ENCODE assay signal across 8 mouse cellular contexts in the genomic region with DNA sequence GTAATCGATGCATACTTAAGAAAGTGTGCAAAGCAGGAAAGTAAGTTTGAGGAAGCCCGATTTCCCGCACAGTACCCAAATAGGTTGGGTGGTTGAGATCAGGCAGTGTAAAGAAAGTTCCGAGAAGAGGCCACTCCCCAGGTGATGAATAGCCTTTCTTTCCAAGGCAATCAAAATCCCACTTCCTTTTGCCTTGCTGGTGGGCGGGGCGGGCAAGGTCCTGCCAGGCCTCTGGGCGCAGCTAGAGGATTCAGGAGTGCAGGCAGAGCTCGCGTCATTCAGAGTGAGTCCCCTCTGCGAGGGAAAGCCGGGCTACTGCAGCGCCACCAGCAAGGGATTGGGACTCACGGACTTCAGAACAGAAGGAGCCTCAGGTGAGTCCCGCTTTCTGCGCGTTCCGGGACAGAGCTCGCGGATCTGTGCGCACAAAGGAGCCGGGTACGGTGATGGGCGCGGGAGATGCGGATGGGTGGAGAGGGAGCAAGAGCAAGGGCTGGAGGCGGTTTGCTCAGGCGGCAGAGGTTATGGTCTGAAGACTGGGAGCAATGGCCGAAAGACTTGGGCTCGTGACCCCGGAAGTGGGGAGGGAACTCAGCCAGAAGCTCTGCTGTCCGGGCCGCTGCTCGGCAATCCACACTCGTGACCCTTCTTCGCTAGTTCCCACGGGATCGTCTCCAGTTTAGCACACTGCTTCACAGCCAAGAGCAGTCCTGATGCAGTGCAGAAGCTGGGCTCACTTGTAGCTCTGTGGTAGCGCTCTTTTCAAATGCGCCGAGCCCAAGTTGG. TPM values are rescaled to one million over a fixed set of nuclear protein-coding genes. Genes with fewer than 3 reads are reported as not detected.
DNase-seq lines count a peak whose midpoint lies in the region; ATAC-seq and TF ChIP-seq lines count a peak whose summit lies in the region.

No protein-coding gene starts in this region.

- ATAC-seq in frontal cortex, adult (ENCODE audit: low TSS enrichment), result peak; percentile 94
- ATAC-seq in lung, postnatal 0 days, result peak; percentile 94

- WGBS in hindbrain, embryonic 10.5 days, result under 1% methylated on average over 40 of the region's 40 CpGs
- WGBS in lung, postnatal 0 days, result under 1% methylated on average over 40 of the region's 40 CpGs

- H3K9me3 ChIP-seq in hindbrain, embryonic 10.5 days, result no peaks in the 10 kb centered on the region
- no peaks in the 10 kb centered on the region for H3K9me3 ChIP-seq in lung, postnatal 0 days (ENCODE audit: low read length)

- H3K27me3 ChIP-seq in hindbrain, embryonic 10.5 days (ENCODE audit: insufficient read depth, poor library complexity, severe bottlenecking), result no peaks in the 10 kb centered on the region
- H3K27me3 ChIP-seq in lung, postnatal 0 days (replicated peaks; ENCODE audit: insufficient read depth, low read length), result no peaks in the 10 kb centered on the region

- TF ChIP-seq CTCF in lung, postnatal 0 days (IDR thresholded peaks at IDR 0.05), result peak; percentile 43

- peak overlapping the region; percentile 71 for H3K4me2 ChIP-seq in lung, postnatal 0 days (replicated peaks; ENCODE audit: low read depth, low read length)

- peak; percentile 56 for TF ChIP-seq EP300 in lung, postnatal 0 days (IDR thresholded peaks at IDR 0.05)

- peak overlapping the region; percentile 63 for H3K9ac ChIP-seq in lung, postnatal 0 days (replicated peaks; ENCODE audit: low read depth)

- peak overlapping the region; percentile 70 for H3K4me3 ChIP-seq in hindbrain, embryonic 10.5 days
- H3K4me3 ChIP-seq in lung, postnatal 0 days (ENCODE audit: low read depth, low read length), result peak overlapping the region; percentile 63

- H3K4me1 ChIP-seq in hindbrain, embryonic 10.5 days (replicated peaks), result peaks cover 20% of the 10 kb centered on the region
- peaks cover 10% of the 10 kb centered on the region; the same call in 1 of the 2 replicates for H3K4me1 ChIP-seq in lung, postnatal 0 days (ENCODE audit: insufficient read depth, low read depth, low read length)

- peak overlapping the region; percentile 93 for H3K27ac ChIP-seq in hindbrain, embryonic 10.5 days
- H3K27ac ChIP-seq in lung, postnatal 0 days (ENCODE audit: low read length), result peak overlapping the region; percentile 90

- H3K36me3 ChIP-seq in hindbrain, embryonic 10.5 days, result no peaks in the 10 kb centered on the region
- no peaks in the 10 kb centered on the region for H3K36me3 ChIP-seq in lung, postnatal 0 days (ENCODE audit: insufficient read depth, low read length)

- DNase-seq in Muller cell, postnatal 12 days (ENCODE audit: inconsistent ontology term), result peak; percentile 87
- peak; percentile 22 for DNase-seq in cerebellum, adult 9-11 months
- peak; percentile 82 for DNase-seq in hindbrain, embryonic 10.5 days (ENCODE audit: low spot score)
- peak; percentile 36 to 58 for DNase-seq in layer of hippocampus, postnatal 10 days (ENCODE audit: low spot score in 2 of 2)
- DNase-seq in lung, postnatal 0 days (ENCODE audit: low spot score), result peak; percentile 92
- peak; percentile 60 for DNase-seq in ovary, postnatal 10 days (ENCODE audit: low spot score)
- peak; percentile 31 for DNase-seq in thymus, postnatal 0 days (ENCODE audit: low spot score)

RNA-seq across cellular contexts. Expression of a gene that starts 0.6 kb away (rescaled TPM):
- polyA plus RNA-seq in hindbrain, embryonic 10.5 days (2016; fragmentation: Nextera tagmentation; extraction: Ambion mirVana), result 26.8 and 35.7 TPM in 2 replicates
- 1 to 10 TPM; 1.7 to 1.8 TPM for total RNA-seq in layer of hippocampus, postnatal 10 days (2021)
- polyA plus RNA-seq in lung, postnatal 0 days (2015; fragmentation: Nextera tagmentation; extraction: Ambion mirVana), result 53.7 and 57.9 TPM in 2 replicates
- polyA plus RNA-seq in thymus, postnatal 0 days (2015; fragmentation: Nextera tagmentation; extraction: Ambion mirVana), result 22.3 and 23.3 TPM in 2 replicates

RNA-seq across cellular contexts. Expression of a gene that starts 25.2 kb away (rescaled TPM):
- 0.17 and 0.77 TPM in 2 replicates for polyA plus RNA-seq in hindbrain, embryonic 10.5 days (2016; fragmentation: Nextera tagmentation; extraction: Ambion mirVana)
- 1 to 10 TPM; 1.1 to 1.2 TPM for total RNA-seq in layer of hippocampus, postnatal 10 days (2021)
- polyA plus RNA-seq in lung, postnatal 0 days (2015; fragmentation: Nextera tagmentation; extraction: Ambion mirVana), result 24.1 and 32.2 TPM in 2 replicates
- 4.4 and 5.3 TPM in 2 replicates for polyA plus RNA-seq in thymus, postnatal 0 days (2015; fragmentation: Nextera tagmentation; extraction: Ambion mirVana)

RNA-seq across cellular contexts. Expression of a gene that starts 57.4 kb away (rescaled TPM):
- polyA plus RNA-seq in hindbrain, embryonic 10.5 days (2016; fragmentation: Nextera tagmentation; extraction: Ambion mirVana), result not detected in 2 replicates
- under 1 TPM; 0.29 to 0.62 TPM for total RNA-seq in layer of hippocampus, postnatal 10 days (2021)
- 0.19 TPM in 1 of 2 replicates, not detected in the other for polyA plus RNA-seq in lung, postnatal 0 days (2015; fragmentation: Nextera tagmentation; extraction: Ambion mirVana)
- 0.18 TPM in 1 of 2 replicates, not detected in the other for polyA plus RNA-seq in thymus, postnatal 0 days (2015; fragmentation: Nextera tagmentation; extraction: Ambion mirVana)

RNA-seq across cellular contexts. Expression of a gene that starts 59.0 kb away (rescaled TPM):
- polyA plus RNA-seq in hindbrain, embryonic 10.5 days (2016; fragmentation: Nextera tagmentation; extraction: Ambion mirVana), result not detected in 2 replicates
- not detected for total RNA-seq in layer of hippocampus, postnatal 10 days (2021)
- polyA plus RNA-seq in lung, postnatal 0 days (2015; fragmentation: Nextera tagmentation; extraction: Ambion mirVana), result not detected in 2 replicates
- not detected in 2 replicates for polyA plus RNA-seq in thymus, postnatal 0 days (2015; fragmentation: Nextera tagmentation; extraction: Ambion mirVana)

Comparison
In these comparisons a context has a peak if more than half of its experiments do, and no peak if none do; other contexts are left out.
1. Peak in every context shown above with its lines: DNase-seq, ATAC-seq, H3K4me3 ChIP-seq and H3K27ac ChIP-seq.
2. DNase-seq: peak in every context shown above with its lines; median percentile 92 in lung, postnatal 0 days; 87 in Muller cell, postnatal 12 days; 82 in hindbrain, embryonic 10.5 days; 60 in ovary, postnatal 10 days; 47 in layer of hippocampus, postnatal 10 days; 31 in thymus, postnatal 0 days; 22 in cerebellum, adult 9-11 months.